Mouse (Mus musculus) neural tube, embryonic 11.5 days (tissue): ENCODE results near the gene Ppp1r14a. TPM values are rescaled to one million over a fixed set of nuclear protein-coding genes. Genes with fewer than 3 reads are reported as not detected.

Experiments used
- ATAC-seq: fragments of 200-750 bp; cut with Nextera tagmentation; 2 replicates; pipeline ENCODE4 v1.8.0; 2017; ENCODE audit warnings: moderate number of reproducible peaks, mild to moderate bottlenecking, moderate TSS enrichment, moderate library complexity; ENCODE audit not compliant: insufficient read depth, low FRiP score, low TSS enrichment
- DNase-seq: peaks from one replicate; pipeline ENCODE4 v3.0.0-alpha.2; 2015; ENCODE audit warnings: low spot score
- H3K27ac ChIP-seq: fragments of 300-500 bp; sonication (generic); 2 replicates; pipeline ENCODE4 v1.5.1; 2014; ENCODE audit warnings: low read depth, mild to moderate bottlenecking, low read length
- H3K27me3 ChIP-seq: fragments of 300-500 bp; sonication (generic); 2 replicates; pipeline ENCODE4 v1.6.1; 2014; ENCODE audit warnings: mild to moderate bottlenecking, low read length, mixed read lengths; ENCODE audit not compliant: control insufficient read depth, insufficient read depth
- H3K36me3 ChIP-seq: fragments of 300-500 bp; sonication (generic); 2 replicates; pipeline ENCODE4 v1.6.1; 2014; ENCODE audit warnings: mild to moderate bottlenecking, low read length, moderate library complexity, mixed read lengths; ENCODE audit not compliant: control insufficient read depth, insufficient read depth
- H3K4me1 ChIP-seq: fragments of 300-500 bp; sonication (generic); 2 replicates; pipeline ENCODE4 v1.6.1; 2014; ENCODE audit warnings: low read length, mixed read lengths; ENCODE audit not compliant: control insufficient read depth, insufficient read depth
- H3K4me2 ChIP-seq: fragments of 300-500 bp; sonication (generic); 2 replicates; pipeline ENCODE4 v1.6.1; 2014; ENCODE audit warnings: low read depth, mild to moderate bottlenecking, moderate library complexity
- H3K4me3 ChIP-seq: fragments of 300-500 bp; sonication (generic); 2 replicates; pipeline ENCODE4 v1.5.1; 2014; ENCODE audit warnings: low read depth, low read length
- H3K9ac ChIP-seq: fragments of 300-500 bp; sonication (generic); 2 replicates; pipeline ENCODE4 v1.6.1; 2014; ENCODE audit warnings: mild to moderate bottlenecking, low read length
- H3K9me3 ChIP-seq: fragments of 300-500 bp; sonication (generic); 2 replicates; pipeline ENCODE4 v1.6.1; 2016; ENCODE audit warnings: low read length; ENCODE audit not compliant: control insufficient read depth
- WGBS: fragments of 180-500 bp; shearing (Covaris S2); extraction: QIAGEN DNeasy Blood & Tissue Kit; methylation state at CpG from one replicate; pipeline ENCODE4 v1.1.7; 2014; 5-methylcytosine and 5-hydroxymethylcytosine counted together
- polyA plus RNA-seq: library from polyadenylated mRNA; unstranded; fragments of >200 nt; fragmentation: Nextera tagmentation; extraction: Ambion mirVana; gene quantifications from 2 replicates; pipeline ENCODE4 v1.2.1, GENCODE M21; 2014

Gene Ppp1r14a
- 44.2 and 55.8 TPM in 2 replicates for polyA plus RNA-seq

GRCm38 (mm10) chr7:29288942-29289638 lies at the start of gene Ppp1r14a:
Ppp1r14a (plus strand) TSS chr7:29289308.
- no peaks in the 10 kb centered on the region for H3K9me3 ChIP-seq
- 0 out of 2 replicates have a peak, but pooled peaks have one; percentile 29 for ATAC-seq
- DNase-seq = peak; percentile 83
- peak within 1 kb of the TSS; percentile 73 for H3K27ac ChIP-seq
- peaks cover 39% of the 10 kb centered on the region for H3K4me1 ChIP-seq
- WGBS = under 1% methylated on average over 51 of the region's 59 CpGs
- peak within 1 kb of the TSS; percentile 70 for H3K9ac ChIP-seq
- peak within 1 kb of the TSS; percentile 46 for H3K4me3 ChIP-seq
- no peaks in the 10 kb centered on the region for H3K27me3 ChIP-seq
- no peaks in the 10 kb centered on the region for H3K36me3 ChIP-seq
- H3K4me2 ChIP-seq = peak within 1 kb of the TSS; percentile 69

GRCm38 (mm10) chr7:29244732-29245416 lies 44.2 kb upstream of the Ppp1r14a start:
- ATAC-seq = no peak
- Histone ChIP-seq H3K9ac (no peak overlapping the region), H3K4me1 (no peaks in the 10 kb centered on the region), H3K9me3 (no peaks in the 10 kb centered on the region), H3K4me3 (no peak overlapping the region), H3K4me2 (no peak overlapping the region), H3K27me3 (peaks cover 6% of the 10 kb centered on the region; the same call in 1 of the 2 replicates), H3K36me3 (peaks cover 3% of the 10 kb centered on the region), H3K27ac (no peak overlapping the region)
- WGBS = 88% methylated on average over 7 of the region's 7 CpGs
- no peak for DNase-seq

- Histone ChIP-seq H3K27me3 (peaks cover 6% of the 10 kb centered on the region; the same call in 1 of the 2 replicates), H3K4me3 (no peak overlapping the region), H3K36me3 (peaks cover 3% of the 10 kb centered on the region), H3K27ac (no peak overlapping the region), H3K9me3 (no peaks in the 10 kb centered on the region), H3K4me1 (no peaks in the 10 kb centered on the region), H3K9ac (no peak overlapping the region), H3K4me2 (no peak overlapping the region)
- ATAC-seq (no peak), DNase-seq (no peak)
- WGBS = 86% methylated on average over 5 of the region's 5 CpGs
These were observed 43.1 kb upstream of the Ppp1r14a start for GRCm38 (mm10) chr7:29246015-29246414.

- WGBS = 87% methylated on average over 21 of the region's 21 CpGs
- H3K27me3 ChIP-seq = peaks cover 6% of the 10 kb centered on the region; the same call in 1 of the 2 replicates
- H3K9ac ChIP-seq = no peak overlapping the region
- no peak for ATAC-seq
- no peak for DNase-seq
- no peak overlapping the region for H3K27ac ChIP-seq
- H3K4me2 ChIP-seq = no peak overlapping the region
- peaks cover 3% of the 10 kb centered on the region for H3K36me3 ChIP-seq
- H3K9me3 ChIP-seq = no peaks in the 10 kb centered on the region
- H3K4me3 ChIP-seq = no peak overlapping the region
- no peaks in the 10 kb centered on the region for H3K4me1 ChIP-seq
These were observed 42.3 kb upstream of the Ppp1r14a start for GRCm38 (mm10) chr7:29246619-29247313.

GRCm38 (mm10) chr7:29247314-29247700 lies 41.8 kb upstream of the Ppp1r14a start:
- Histone ChIP-seq H3K4me2 (peak overlapping the region; percentile 43), H3K27ac (no peak overlapping the region), H3K4me1 (no peaks in the 10 kb centered on the region), H3K36me3 (peaks cover 3% of the 10 kb centered on the region), H3K9me3 (no peaks in the 10 kb centered on the region), H3K9ac (no peak overlapping the region; the same call in 1 of the 2 replicates), H3K27me3 (peaks cover 6% of the 10 kb centered on the region; the same call in 1 of the 2 replicates), H3K4me3 (peak overlapping the region; percentile 20)
- 23% methylated on average over 16 of the region's 16 CpGs for WGBS
- DNase-seq = peak; percentile 83
- ATAC-seq = no peak

GRCm38 (mm10) chr7:29247706-29248105 lies 41.4 kb upstream of the Ppp1r14a start:
- Histone ChIP-seq H3K9me3 (no peaks in the 10 kb centered on the region), H3K27ac (no peak overlapping the region), H3K27me3 (peaks cover 6% of the 10 kb centered on the region; the same call in 1 of the 2 replicates), H3K4me1 (no peaks in the 10 kb centered on the region), H3K9ac (peak overlapping the region; percentile 28), H3K36me3 (peaks cover 3% of the 10 kb centered on the region), H3K4me3 (peak overlapping the region; percentile 20), H3K4me2 (peak overlapping the region; percentile 43)
- no peak; the same call in 1 of the 2 replicates for ATAC-seq
- WGBS = 10% methylated on average over 19 of the region's 19 CpGs
- peak; percentile 26 for DNase-seq

GRCm38 (mm10) chr7:29248261-29248841 lies 40.8 kb upstream of the Ppp1r14a start, which contains the start of gene 2200002D01Rik:
2200002D01Rik (minus strand) TSS chr7:29248466.
- WGBS = 4% methylated on average over 20 of the region's 20 CpGs
- peaks cover 6% of the 10 kb centered on the region; the same call in 1 of the 2 replicates for H3K27me3 ChIP-seq
- H3K4me3 ChIP-seq = peak within 1 kb of the TSS; percentile 20
- H3K9me3 ChIP-seq = no peaks in the 10 kb centered on the region
- no peaks in the 10 kb centered on the region for H3K4me1 ChIP-seq
- H3K4me2 ChIP-seq = peak within 1 kb of the TSS; percentile 43
- ATAC-seq = no peak
- H3K9ac ChIP-seq = peak within 1 kb of the TSS; percentile 28
- H3K36me3 ChIP-seq = peaks cover 3% of the 10 kb centered on the region
- H3K27ac ChIP-seq = no peak within 1 kb of the TSS
- DNase-seq = peak; percentile 23

GRCm38 (mm10) chr7:29251166-29251565 lies 37.9 kb upstream of the Ppp1r14a start:
- DNase-seq (no peak), ATAC-seq (no peak)
- no peaks in the 10 kb centered on the region for H3K36me3 ChIP-seq
- no peak overlapping the region for H3K4me3 ChIP-seq
- no peaks in the 10 kb centered on the region for H3K4me1 ChIP-seq
- peaks cover 6% of the 10 kb centered on the region; the same call in 1 of the 2 replicates for H3K27me3 ChIP-seq
- H3K27ac ChIP-seq = no peak overlapping the region
- no peaks in the 10 kb centered on the region for H3K9me3 ChIP-seq
- 90% methylated on average over 3 of the region's 3 CpGs for WGBS
- no peak overlapping the region for H3K4me2 ChIP-seq
- H3K9ac ChIP-seq = no peak overlapping the region
